Mouse (Mus musculus): ENCODE results near the gene Cryge. TPM values are rescaled to one million over a fixed set of nuclear protein-coding genes. Genes with fewer than 3 reads are reported as not detected.

The Cryge gene
- polyA plus RNA-seq (2014; fragmentation: Illumina TruSeq; extraction: RNeasy Lipid Tissue Mini Kit (QIAGEN cat#74804); ENCODE audit: low read depth, low replicate concordance) = not detected

DNA sequence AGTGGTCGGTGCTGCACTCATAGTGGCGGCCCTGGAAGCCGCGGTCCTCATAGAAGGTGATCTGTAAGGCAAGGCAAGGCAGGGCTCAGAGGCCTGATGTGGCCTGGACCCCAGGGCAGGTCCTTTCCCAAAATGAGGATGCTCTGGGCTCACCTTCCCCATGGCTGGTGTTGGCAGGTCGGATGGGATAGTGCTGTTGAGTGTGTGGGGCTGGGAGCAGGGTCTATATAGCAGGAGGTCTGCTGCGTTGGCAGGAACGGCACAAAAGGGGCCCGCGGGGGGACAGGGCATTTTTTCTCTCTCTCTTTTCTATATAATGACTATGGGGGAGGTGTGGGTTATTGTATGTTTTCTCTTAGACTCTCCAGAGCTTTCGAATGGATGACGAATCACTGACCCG lies at the start of gene Cryge:
TSS of gene Cryge (minus strand) at position 198 of the 400 bp plus-strand sequence.

DNA sequence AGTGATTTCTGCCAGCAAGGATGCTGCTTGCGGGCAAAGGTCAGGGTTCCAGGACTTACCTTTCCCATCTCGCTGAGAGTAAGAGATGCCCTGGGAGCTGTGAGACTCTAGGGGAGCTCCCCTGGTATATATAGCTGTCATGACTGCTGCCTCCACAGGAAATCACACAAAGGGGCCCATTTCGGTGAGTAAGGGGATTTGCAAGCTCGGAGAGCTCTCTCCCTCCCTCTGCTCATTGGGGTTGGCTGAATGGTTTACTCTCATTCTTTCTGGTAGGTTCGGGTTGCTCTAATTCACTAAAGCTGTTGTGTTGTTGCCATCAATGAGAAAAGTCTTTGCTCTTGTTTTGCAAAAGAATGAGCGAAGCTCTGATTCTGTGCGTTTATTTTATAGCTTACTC lies 31.2 kb upstream of the Cryge start, which contains the start of gene Crygb:
TSS of gene Crygb (minus strand) at position 101 of the 400 bp plus-strand sequence.

DNA sequence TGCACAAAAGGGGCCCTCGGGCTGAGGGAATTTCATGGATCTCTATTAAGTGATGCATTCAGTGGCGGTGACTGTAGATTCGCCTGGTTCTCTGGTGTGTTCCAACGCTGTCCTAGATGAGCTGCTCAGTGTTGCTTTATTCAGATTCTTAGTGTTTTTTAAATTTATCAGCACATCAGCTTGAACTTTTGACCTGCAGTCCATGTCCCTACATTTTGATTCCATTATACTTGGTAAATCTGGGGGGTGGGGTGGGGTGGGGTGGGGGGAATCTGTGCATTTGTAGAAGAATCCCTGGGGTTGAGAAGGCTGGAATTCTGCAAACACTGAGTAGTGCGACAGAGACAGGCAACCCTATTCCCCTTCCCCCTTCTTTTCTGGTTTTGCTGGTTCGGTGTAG lies 22.6 kb upstream of the Cryge start, which contains the start of gene Crygc:
TSS of gene Crygc (minus strand) at position 101 of the 400 bp plus-strand sequence.

DNA sequence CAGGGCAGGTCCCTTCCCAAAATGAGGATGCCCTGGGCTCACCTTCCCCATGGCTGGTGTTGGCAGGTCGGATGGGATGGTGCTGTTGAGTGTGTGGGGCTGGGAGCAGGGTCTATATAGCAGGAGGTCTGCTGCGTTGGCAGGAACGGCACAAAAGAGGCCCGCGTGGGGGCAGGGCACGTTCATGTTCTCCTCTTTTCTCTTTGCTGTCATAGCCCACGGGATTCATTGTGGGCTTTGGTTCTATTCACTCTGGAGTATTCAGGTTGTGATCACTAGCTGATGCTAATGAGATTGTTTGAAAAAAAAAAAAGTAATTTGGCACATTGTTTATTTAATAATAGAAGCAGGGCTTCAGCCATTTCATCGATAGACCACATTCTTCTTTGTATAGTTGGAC lies 12.4 kb upstream of the Cryge start, which contains the start of gene Crygd:
TSS of gene Crygd (minus strand) at position 101 of the 400 bp plus-strand sequence.

DNA sequence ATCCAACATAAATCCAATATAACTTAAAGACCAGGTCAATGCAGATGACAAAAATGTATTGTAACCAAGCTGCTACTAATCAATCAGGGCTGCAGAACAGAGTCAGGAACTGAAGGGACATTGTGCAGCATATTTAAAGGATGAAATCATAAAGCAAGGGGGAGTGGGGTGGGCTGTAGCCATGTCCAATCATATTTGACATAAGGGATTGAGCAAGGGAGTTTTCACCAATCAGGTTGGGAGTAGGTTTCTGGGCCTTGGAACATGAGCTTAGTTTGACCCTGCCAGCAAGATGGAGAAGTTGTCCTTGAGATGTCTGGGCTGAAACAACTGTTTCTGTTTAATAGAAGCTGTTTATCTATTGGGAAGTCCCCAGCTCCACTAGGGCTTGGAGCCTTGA lies 18.3 kb downstream of the Cryge start, which contains the start of gene Akr1cl:
TSS of gene Akr1cl (minus strand) at position 119 of the 400 bp plus-strand sequence.

Other genes starting within 250 kb of the Cryge start
- 6.6 TPM for gene Plekhm3, start 94.3 kb downstream of the Cryge start, polyA plus RNA-seq (2014; fragmentation: Illumina TruSeq; extraction: RNeasy Lipid Tissue Mini Kit (QIAGEN cat#74804); ENCODE audit: low read depth, low replicate concordance)
- gene Akr1cl, start 18.4 kb downstream of the Cryge start, polyA plus RNA-seq (2014; fragmentation: Illumina TruSeq; extraction: RNeasy Lipid Tissue Mini Kit (QIAGEN cat#74804); ENCODE audit: low read depth, low replicate concordance) = 5.0 TPM
- not detected for gene Crygd, start 12.3 kb upstream of the Cryge start, polyA plus RNA-seq (2014; fragmentation: Illumina TruSeq; extraction: RNeasy Lipid Tissue Mini Kit (QIAGEN cat#74804); ENCODE audit: low read depth, low replicate concordance)
- gene Crygc, start 22.5 kb upstream of the Cryge start, polyA plus RNA-seq (2014; fragmentation: Illumina TruSeq; extraction: RNeasy Lipid Tissue Mini Kit (QIAGEN cat#74804); ENCODE audit: low read depth, low replicate concordance) = not detected
- gene Crygb, start 31.1 kb upstream of the Cryge start, polyA plus RNA-seq (2014; fragmentation: Illumina TruSeq; extraction: RNeasy Lipid Tissue Mini Kit (QIAGEN cat#74804); ENCODE audit: low read depth, low replicate concordance) = not detected
- not detected for gene Cryga, start 52.2 kb upstream of the Cryge start, polyA plus RNA-seq (2014; fragmentation: Illumina TruSeq; extraction: RNeasy Lipid Tissue Mini Kit (QIAGEN cat#74804); ENCODE audit: low read depth, low replicate concordance)
- not detected for gene Gm28845, start 68.4 kb upstream of the Cryge start, polyA plus RNA-seq (2014; fragmentation: Illumina TruSeq; extraction: RNeasy Lipid Tissue Mini Kit (QIAGEN cat#74804); ENCODE audit: low read depth, low replicate concordance)
- not detected for gene D630023F18Rik, start 72.1 kb upstream of the Cryge start, polyA plus RNA-seq (2014; fragmentation: Illumina TruSeq; extraction: RNeasy Lipid Tissue Mini Kit (QIAGEN cat#74804); ENCODE audit: low read depth, low replicate concordance)
- 106 TPM for gene Idh1, start 135.4 kb upstream of the Cryge start, polyA plus RNA-seq (2014; fragmentation: Illumina TruSeq; extraction: RNeasy Lipid Tissue Mini Kit (QIAGEN cat#74804); ENCODE audit: low read depth, low replicate concordance)
- 10.2 TPM for gene Pikfyve, start 135.5 kb upstream of the Cryge start, polyA plus RNA-seq (2014; fragmentation: Illumina TruSeq; extraction: RNeasy Lipid Tissue Mini Kit (QIAGEN cat#74804); ENCODE audit: low read depth, low replicate concordance)
- gene Pth2r, start 230.9 kb upstream of the Cryge start, polyA plus RNA-seq (2014; fragmentation: Illumina TruSeq; extraction: RNeasy Lipid Tissue Mini Kit (QIAGEN cat#74804); ENCODE audit: low read depth, low replicate concordance) = not detected

Data from adipose tissue, adult 10 weeks (tissue).